Mouse (Mus musculus): ENCODE data around the gene Tbcel.

DNA sequence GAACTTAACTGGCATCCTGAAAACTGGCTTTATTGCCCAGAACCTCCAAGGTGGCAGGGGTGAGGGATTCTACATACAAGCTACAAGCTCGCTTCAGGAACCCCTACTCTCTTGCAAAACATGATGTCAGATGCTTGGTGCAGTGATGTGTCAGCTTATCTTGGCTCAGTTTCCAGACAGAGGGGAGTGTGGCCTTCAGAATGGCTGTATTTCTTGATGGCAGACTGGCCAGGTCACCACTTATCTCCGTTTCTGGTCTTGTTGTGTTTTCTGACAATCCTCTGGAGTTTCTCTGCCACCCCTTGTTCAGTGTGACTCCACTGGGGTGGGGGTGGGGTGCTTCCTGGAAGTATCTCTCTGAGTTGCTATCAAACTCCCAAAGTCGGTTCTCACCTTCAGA, 24.3 kb upstream of the Tbcel start:
- TF ChIP-seq FLI1 (IDR thresholded peaks at IDR 0.05; ENCODE audit: low read length) = no peak
- no peak for TF ChIP-seq GATA1 (IDR thresholded peaks at IDR 0.05; ENCODE audit: borderline replicate concordance, low read length)

Measured in megakaryocyte, embryonic 14.5 days (primary cell).